ENCODE assay signal across 8 mouse cellular contexts in the genomic region with DNA sequence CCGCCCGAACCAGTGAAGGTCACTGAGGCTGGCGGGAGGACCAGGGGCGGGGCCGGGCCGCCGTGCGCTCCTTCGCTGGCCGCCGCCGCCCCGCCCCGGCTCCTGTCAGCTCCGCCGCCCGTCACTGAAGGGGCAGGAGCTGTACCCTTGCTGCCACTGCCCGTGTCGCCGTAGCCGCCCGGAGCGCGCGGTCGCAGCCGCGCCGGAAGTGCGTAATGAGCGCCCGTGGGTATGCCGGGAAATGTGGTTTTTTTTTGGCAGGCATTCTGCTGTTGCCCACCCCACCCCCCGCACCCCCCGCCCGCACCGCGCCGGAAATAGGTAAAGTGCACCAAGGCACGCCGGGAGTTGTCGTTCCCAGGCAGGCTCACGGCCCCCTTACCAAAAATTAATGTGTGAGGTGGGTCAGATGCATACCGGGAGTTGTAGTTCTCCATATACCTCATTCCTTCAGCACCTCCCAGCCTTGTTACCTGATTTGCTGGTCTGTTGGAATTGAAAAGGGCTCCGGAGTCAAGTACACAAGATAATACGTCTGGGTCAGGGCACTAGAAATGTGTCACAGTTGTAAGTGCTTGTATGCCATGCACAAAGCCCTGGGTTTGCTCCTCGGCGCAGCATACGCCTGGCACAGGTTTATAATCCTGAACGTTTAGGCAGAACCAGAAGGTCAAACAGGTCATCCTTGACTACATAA. TPM values are rescaled to one million over a fixed set of nuclear protein-coding genes. Genes with fewer than 3 reads are reported as not detected.
DNase-seq lines count a peak whose midpoint lies in the region; ATAC-seq lines count a peak whose summit lies in the region.

A gene (minus strand): TSS at position 187 of the 697 bp plus-strand sequence.

- DNase-seq in adipocyte (ENCODE audit: low spot score), result peak; percentile 87
- DNase-seq in embryo, embryonic 10 days (ENCODE audit: low spot score), result peak; percentile 92
- peak; percentile 84 for DNase-seq in gastrocnemius, postnatal 10 days
- DNase-seq in induced T-regulatory cell, adult 2 months (ENCODE audit: low read depth), result peak; percentile 91
- DNase-seq in left cerebral cortex, adult 9 months (ENCODE audit: low spot score in 2 of 2), result peak; percentile 90
- DNase-seq in right cerebral cortex, postnatal 14 days, result peak; percentile 87
- DNase-seq in urinary bladder, postnatal 4 days (ENCODE audit: low spot score in 2 of 2), result peak; percentile 84

- peak; percentile 83 for ATAC-seq in megakaryocyte progenitor cell, adult 5-6 weeks (replicated peaks; ENCODE audit: poor library complexity)

RNA-seq across cellular contexts. Expression of the gene that starts here (rescaled TPM):
- 100 to 1,000 TPM; 185 to 191 TPM for total RNA-seq in gastrocnemius, postnatal 10 days (2021)
- 62.2 and 62.7 TPM in 2 replicates for total RNA-seq in megakaryocyte progenitor cell, adult 5-6 weeks (2015)
- total RNA-seq in megakaryocyte progenitor cell, adult 5-6 weeks (2017), result 34.4 and 44.1 TPM in 2 replicates

Comparison
In these comparisons a context has a peak if more than half of its experiments do, and no peak if none do; other contexts are left out.
1. Peak in every context shown above with its lines: DNase-seq and ATAC-seq.